Mouse (Mus musculus): ENCODE results near the gene Fabp6. TPM values are rescaled to one million over a fixed set of nuclear protein-coding genes. Genes with fewer than 3 reads are reported as not detected.

Fabp6 gene
- polyA plus RNA-seq (2015; fragmentation: Nextera tagmentation; extraction: Ambion mirVana): not detected in 2 replicates

DNA sequence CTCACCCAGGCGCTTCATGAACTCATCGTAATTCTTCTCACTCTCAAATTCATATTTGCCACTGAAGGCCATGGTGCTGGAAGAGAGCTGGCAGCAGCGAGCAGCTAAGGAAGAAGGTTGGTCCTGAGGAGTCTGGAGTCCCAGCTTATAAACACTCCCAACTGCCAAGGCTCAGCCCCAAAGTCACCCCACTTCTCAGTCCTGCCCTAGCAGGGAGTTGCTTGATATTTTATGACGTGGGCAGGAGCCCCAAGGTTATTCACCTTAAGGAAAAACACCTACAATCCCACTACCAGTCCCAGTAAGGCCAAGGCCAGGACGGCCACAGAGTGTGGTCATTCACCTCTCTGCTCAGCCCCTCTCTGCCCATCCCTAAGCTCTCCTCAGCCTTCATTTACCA is at the start of gene Fabp6:
Gene Fabp6, minus strand, starts transcription at position 101 of the 400 bp plus-strand sequence.
- Histone ChIP-seq H3K27me3 (no peaks in the 10 kb centered on the region), H3K4me2 (no peak within 1 kb of the TSS), H3K27ac (no peak within 1 kb of the TSS), H3K36me3 (no peaks in the 10 kb centered on the region), H3K4me1 (replicated peaks) (no peaks in the 10 kb centered on the region), H3K9me3 (replicated peaks) (no peaks in the 10 kb centered on the region), H3K4me3 (no peak within 1 kb of the TSS), H3K9ac (no peak within 1 kb of the TSS)
- WGBS: 81% methylated on average over 5 of the region's 5 CpGs
- ATAC-seq (replicated peaks; ENCODE audit: insufficient number of reproducible peaks, insufficient read depth, low FRiP score, low read depth): no peak

DNA sequence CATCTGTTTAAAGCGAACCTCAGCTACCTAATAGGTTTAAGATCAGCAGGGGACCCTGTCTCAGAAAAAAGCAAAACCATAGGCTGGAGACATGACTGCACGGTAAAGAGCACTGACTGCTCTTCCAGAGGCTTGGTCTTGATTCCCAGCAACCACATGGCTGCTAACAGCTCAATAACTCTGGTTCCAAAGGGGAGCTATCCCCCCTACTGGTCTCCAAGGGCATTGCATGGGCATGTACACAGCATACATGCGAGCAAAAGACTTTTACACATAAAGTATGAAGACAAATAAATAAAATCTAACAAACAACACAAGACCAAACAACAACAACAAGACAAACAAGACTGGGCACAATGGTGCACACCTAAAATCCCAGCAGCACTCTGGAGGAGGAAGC is 43.9 kb upstream of the Fabp6 start:
- H3K9me3 ChIP-seq (replicated peaks): no peaks in the 10 kb centered on the region
- 90% methylated on average over 3 of the region's 3 CpGs for WGBS
- no peak overlapping the region for H3K4me2 ChIP-seq
- no peak for ATAC-seq (replicated peaks; ENCODE audit: insufficient number of reproducible peaks, insufficient read depth, low FRiP score, low read depth)
- no peaks in the 10 kb centered on the region for H3K27me3 ChIP-seq
- H3K36me3 ChIP-seq: no peaks in the 10 kb centered on the region
- H3K27ac ChIP-seq: no peak overlapping the region
- no peak overlapping the region for H3K4me3 ChIP-seq
- no peak overlapping the region for H3K9ac ChIP-seq
- H3K4me1 ChIP-seq (replicated peaks): peaks cover 15% of the 10 kb centered on the region

DNA sequence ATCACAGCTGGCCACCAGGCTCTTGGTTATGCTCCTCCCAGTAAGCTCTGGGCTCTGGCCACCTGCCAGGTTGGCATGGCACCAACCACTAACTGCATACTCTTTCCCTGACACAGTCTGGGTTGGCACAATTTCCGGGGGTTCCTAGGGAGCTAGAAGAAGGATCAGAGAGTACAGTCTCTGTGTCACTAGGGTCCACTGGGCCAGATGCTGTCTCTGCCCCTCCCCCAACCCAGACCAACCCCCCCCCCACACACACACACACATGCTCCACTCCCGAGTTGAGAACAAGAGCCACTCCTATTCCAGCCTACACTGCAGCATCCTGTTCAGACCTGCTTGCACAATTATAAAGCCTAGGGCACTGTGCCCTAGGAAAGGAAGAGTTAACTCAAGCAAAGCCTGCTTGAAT is 41.8 kb upstream of the Fabp6 start:
- H3K9me3 ChIP-seq (replicated peaks): no peaks in the 10 kb centered on the region
- no peak overlapping the region for H3K9ac ChIP-seq
- H3K4me3 ChIP-seq: no peak overlapping the region
- no peaks in the 10 kb centered on the region for H3K27me3 ChIP-seq
- peak overlapping the region; percentile 60 for H3K27ac ChIP-seq
- 0 out of 2 replicates have a peak overlapping the region, but pooled peaks have one; percentile 9 for H3K4me2 ChIP-seq
- peak; percentile 86 for ATAC-seq (replicated peaks; ENCODE audit: insufficient number of reproducible peaks, insufficient read depth, low FRiP score, low read depth)
- H3K36me3 ChIP-seq: no peaks in the 10 kb centered on the region
- peaks cover 15% of the 10 kb centered on the region for H3K4me1 ChIP-seq (replicated peaks)
- 9% methylated on average over 2 of the region's 2 CpGs for WGBS

DNA sequence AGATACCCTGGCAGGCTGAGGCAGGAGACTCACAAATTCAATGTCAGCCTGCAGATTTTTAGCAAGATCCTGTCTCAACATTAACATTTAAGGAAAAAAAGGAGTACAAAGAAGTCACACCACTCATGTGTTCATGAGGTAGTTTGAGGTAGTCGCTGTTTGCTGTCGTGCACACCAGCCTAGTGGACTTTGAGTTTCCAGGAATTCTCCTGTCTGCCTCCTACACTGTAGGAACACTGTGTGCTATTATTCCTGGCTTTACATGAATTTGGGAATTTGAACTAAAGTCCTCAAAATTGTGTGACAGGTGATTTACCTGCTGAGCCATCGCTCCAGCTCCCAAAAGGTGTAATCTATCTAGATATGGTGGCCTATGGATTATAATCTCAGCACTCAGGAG is 37.1 kb upstream of the Fabp6 start:
- no peak overlapping the region for H3K27ac ChIP-seq
- ATAC-seq (replicated peaks; ENCODE audit: insufficient number of reproducible peaks, insufficient read depth, low FRiP score, low read depth): no peak
- no peak overlapping the region for H3K4me3 ChIP-seq
- H3K9me3 ChIP-seq (replicated peaks): no peaks in the 10 kb centered on the region
- 94% methylated on average over 3 of the region's 3 CpGs for WGBS
- no peak overlapping the region for H3K4me2 ChIP-seq
- no peak overlapping the region for H3K9ac ChIP-seq
- H3K4me1 ChIP-seq (replicated peaks): peaks cover 20% of the 10 kb centered on the region
- H3K27me3 ChIP-seq: no peaks in the 10 kb centered on the region
- no peaks in the 10 kb centered on the region for H3K36me3 ChIP-seq

DNA sequence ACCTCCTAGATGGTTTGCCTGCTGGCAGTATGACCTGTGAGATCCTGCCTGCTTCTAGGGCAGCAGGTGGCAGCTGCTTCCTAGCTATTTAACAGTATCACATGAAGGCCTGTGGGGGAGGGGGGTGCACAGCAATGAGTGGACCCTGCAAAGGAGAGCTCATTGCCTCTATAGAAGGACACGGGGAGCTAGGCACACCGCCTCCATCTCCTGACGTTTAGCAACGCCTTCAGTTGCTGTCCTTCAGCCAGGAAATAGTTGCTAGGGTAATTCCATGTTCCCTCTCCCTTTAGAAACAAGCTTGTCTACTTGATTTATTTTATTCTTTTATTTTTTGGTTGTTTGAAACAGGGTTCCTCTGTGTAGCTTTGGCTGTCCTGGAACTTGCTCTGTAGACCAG is 35.4 kb upstream of the Fabp6 start:
- no peaks in the 10 kb centered on the region for H3K9me3 ChIP-seq (replicated peaks)
- peaks cover 24% of the 10 kb centered on the region for H3K4me1 ChIP-seq (replicated peaks)
- no peak overlapping the region for H3K4me3 ChIP-seq
- H3K27ac ChIP-seq: no peak overlapping the region
- H3K4me2 ChIP-seq: no peak overlapping the region
- ATAC-seq (replicated peaks; ENCODE audit: insufficient number of reproducible peaks, insufficient read depth, low FRiP score, low read depth): no peak
- H3K36me3 ChIP-seq: no peaks in the 10 kb centered on the region
- 75% methylated on average over 4 of the region's 4 CpGs for WGBS
- H3K27me3 ChIP-seq: no peaks in the 10 kb centered on the region
- no peak overlapping the region for H3K9ac ChIP-seq

DNA sequence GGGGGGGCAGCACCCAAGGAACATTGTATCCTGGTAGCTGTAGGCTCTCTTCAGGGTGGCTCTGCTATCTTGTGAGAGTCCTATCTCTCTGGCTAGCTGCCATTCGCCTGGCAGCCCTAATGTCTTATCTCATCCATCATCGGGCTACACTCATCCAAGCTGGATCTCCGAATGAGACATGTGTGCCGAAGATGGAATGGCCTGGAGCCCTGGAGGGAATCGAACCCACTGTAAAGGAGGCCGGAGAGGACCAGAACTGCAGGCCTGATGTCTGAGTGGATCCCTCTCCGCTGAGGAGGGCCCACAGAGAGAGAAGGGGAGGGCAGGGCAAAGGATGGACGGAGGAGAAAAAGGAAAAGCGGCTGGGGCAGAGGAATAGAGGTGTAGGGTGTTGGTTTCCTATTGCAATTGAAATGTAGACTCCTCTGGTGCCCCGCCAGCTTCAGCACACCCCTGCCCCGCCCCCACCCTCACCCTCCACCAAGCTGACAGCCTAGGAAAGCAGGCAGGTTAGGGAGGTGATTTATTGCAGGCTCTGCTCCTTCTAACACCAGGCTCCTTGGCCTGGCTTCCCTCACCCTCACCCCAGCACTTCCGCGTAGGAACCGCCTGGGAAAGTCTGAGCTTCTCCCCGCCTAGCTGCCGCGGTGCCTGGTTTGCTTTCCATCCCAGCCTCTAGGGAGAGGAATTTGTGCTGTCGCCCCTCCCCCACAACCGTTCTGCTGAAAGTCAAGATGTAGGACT is 32.5 kb upstream of the Fabp6 start:
- H3K4me3 ChIP-seq: peak overlapping the region; percentile 27
- 15% methylated on average over 19 of the region's 19 CpGs for WGBS
- no peak overlapping the region for H3K9ac ChIP-seq
- H3K4me2 ChIP-seq: peak overlapping the region; percentile 51
- peaks cover 24% of the 10 kb centered on the region for H3K4me1 ChIP-seq (replicated peaks)
- no peaks in the 10 kb centered on the region for H3K27me3 ChIP-seq
- H3K27ac ChIP-seq: peak overlapping the region; percentile 82
- no peaks in the 10 kb centered on the region for H3K9me3 ChIP-seq (replicated peaks)
- ATAC-seq (replicated peaks; ENCODE audit: insufficient number of reproducible peaks, insufficient read depth, low FRiP score, low read depth): peak; percentile 77
- H3K36me3 ChIP-seq: no peaks in the 10 kb centered on the region

DNA sequence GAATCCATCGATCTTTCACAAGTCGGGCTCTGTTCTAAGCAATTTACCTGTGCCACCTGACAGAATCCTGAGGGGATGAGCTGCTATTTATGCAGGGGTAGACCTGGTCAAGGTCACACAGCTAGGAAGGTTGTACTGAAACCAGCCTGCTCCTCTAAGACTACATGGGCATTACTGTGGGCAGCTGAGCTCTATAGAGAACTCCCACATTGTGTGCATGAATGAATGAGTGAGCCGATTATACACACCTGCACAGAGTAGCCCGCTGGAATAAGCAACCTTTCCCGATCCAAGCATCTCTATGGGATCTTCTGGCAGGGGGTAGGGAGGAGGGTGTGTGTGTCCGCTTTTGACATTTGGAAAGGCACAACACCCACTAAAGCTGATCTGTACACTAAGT is 31.8 kb upstream of the Fabp6 start:
- no peaks in the 10 kb centered on the region for H3K9me3 ChIP-seq (replicated peaks)
- ATAC-seq (replicated peaks; ENCODE audit: insufficient number of reproducible peaks, insufficient read depth, low FRiP score, low read depth): no peak
- no peak overlapping the region for H3K9ac ChIP-seq
- peaks cover 24% of the 10 kb centered on the region for H3K4me1 ChIP-seq (replicated peaks)
- H3K4me2 ChIP-seq: no peak overlapping the region
- no peaks in the 10 kb centered on the region for H3K36me3 ChIP-seq
- WGBS: 69% methylated on average over 6 of the region's 6 CpGs
- H3K27ac ChIP-seq: peak overlapping the region; percentile 82
- H3K4me3 ChIP-seq: no peak overlapping the region
- no peaks in the 10 kb centered on the region for H3K27me3 ChIP-seq

DNA sequence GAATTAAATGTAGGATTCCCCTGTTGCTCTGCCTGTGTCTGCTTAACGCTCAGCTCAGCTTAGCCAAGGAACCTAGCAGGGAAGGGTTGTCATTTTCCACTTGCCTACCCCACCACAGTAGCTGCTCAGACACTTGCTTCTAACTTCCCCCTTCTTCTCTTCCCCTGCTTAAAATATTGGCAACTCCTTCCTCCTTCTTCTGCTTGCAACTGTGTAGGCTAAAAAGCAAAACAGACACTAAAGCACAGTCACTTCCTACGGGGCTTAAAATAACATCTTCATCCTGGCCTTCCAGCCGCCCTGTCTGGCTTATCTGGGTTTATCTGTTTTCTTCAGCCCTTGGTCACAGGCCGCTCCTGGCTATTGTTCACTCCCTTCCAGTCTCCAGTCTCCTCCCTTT is 31.2 kb upstream of the Fabp6 start:
- Histone ChIP-seq H3K9me3 (replicated peaks) (no peaks in the 10 kb centered on the region), H3K4me1 (replicated peaks) (peaks cover 24% of the 10 kb centered on the region), H3K36me3 (no peaks in the 10 kb centered on the region), H3K4me3 (no peak overlapping the region), H3K4me2 (no peak overlapping the region), H3K9ac (no peak overlapping the region), H3K27me3 (no peaks in the 10 kb centered on the region), H3K27ac (peak overlapping the region; percentile 39; the same call in 1 of the 2 replicates)
- 11% methylated on average over 4 of the region's 4 CpGs for WGBS
- ATAC-seq (replicated peaks; ENCODE audit: insufficient number of reproducible peaks, insufficient read depth, low FRiP score, low read depth): no peak

DNA sequence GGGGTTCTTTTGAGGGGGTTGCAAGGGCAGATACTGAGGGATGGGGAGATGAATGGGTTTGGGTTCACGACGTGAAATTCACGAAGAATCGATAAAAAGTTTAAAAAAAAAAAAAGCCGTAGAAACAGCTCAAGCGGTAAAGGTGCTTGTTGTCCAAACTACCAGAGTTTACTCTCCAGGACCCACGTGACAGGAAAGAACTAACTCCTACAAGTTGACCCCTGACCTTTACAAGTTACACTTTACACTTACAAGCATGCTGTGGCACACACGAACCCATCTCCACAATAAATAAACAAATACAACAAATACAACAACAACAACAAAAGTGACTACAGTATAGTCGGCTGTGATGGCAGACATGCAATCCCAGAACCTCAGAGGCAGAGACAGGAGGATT is 30.3 kb upstream of the Fabp6 start:
- ATAC-seq (replicated peaks; ENCODE audit: insufficient number of reproducible peaks, insufficient read depth, low FRiP score, low read depth): no peak
- Histone ChIP-seq H3K4me1 (replicated peaks) (peaks cover 32% of the 10 kb centered on the region), H3K27me3 (no peaks in the 10 kb centered on the region), H3K4me2 (no peak overlapping the region), H3K36me3 (no peaks in the 10 kb centered on the region), H3K4me3 (no peak overlapping the region), H3K27ac (no peak overlapping the region), H3K9ac (no peak overlapping the region), H3K9me3 (replicated peaks) (no peaks in the 10 kb centered on the region)
- WGBS: 85% methylated on average over 9 of the region's 9 CpGs

DNA sequence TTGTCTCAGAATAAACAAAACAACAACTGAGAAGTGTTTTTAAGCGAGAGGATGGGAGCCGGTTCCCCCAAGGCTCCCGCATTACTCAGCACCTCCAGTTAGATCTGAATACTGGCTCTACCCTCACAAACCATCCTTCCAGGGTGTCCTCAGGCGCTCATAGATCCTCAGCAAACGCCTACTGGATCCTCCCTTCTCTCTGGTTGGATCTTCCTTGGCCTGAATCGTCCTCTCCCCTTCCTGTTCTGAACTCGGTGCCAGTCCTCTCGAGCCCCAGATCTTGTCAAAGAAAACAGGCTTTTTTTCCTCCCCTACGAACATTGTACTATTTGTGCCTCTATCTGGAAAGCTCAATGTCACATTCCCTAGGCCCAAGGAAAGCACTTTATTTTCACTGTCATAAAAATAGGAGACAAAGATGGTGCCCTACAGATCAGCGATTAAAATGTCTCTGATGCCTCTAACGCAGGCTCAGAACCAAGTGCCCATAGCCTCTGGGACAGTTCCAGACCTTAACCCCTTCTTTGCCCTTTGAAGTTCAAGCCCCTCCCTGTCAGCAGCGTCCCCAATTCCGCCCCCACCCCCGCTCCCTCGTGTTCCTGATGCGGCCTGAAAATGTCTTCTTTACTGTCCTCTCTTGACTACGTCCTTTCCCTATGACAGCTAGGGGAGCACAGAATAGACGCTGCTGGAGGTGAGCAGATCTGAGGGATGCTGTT is 25.7 kb upstream of the Fabp6 start:
- Histone ChIP-seq H3K4me1 (replicated peaks) (peaks cover 17% of the 10 kb centered on the region), H3K9me3 (replicated peaks) (no peaks in the 10 kb centered on the region), H3K4me3 (peak overlapping the region; percentile 29; the same call in 1 of the 2 replicates), H3K4me2 (peak overlapping the region; percentile 61), H3K36me3 (no peaks in the 10 kb centered on the region), H3K27me3 (no peaks in the 10 kb centered on the region), H3K27ac (peak overlapping the region; percentile 46), H3K9ac (no peak overlapping the region)
- whole genome bisulfite sequencing: 35% methylated on average over 18 of the region's 18 CpGs
- no peak for ATAC-seq (replicated peaks; ENCODE audit: insufficient number of reproducible peaks, insufficient read depth, low FRiP score, low read depth)

DNA sequence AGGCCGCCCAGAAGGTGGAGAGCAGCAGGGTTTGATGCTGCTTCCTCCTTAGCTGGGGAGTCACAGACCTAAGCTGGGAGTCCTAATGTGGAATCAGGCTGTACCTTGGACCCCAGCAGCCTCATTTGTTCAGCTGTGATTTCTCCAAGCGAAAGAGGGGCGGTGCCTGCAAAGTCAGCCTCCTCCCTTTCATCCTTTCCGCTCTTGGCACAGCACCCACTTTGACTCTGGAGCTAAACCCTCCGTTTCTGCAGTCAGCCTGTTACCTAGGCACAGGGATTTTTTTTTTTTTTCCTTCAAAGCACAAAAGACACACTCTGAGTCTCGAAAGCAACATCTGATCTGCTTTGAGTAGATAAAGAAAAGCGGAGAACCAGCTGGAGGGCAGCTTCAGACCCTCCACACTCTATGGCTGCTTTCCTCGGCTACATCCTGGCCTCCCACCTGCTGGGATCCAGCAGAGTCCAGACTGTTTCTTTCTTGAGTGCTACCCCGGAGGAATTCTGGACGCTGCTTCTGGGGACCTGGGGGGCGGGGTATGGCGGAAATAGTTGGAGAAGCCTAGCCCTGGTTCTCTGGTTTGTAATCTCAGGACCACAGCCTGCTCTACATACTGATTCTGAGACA is 25.1 kb upstream of the Fabp6 start:
- 11% methylated on average over 12 of the region's 12 CpGs for WGBS
- Histone ChIP-seq H3K4me1 (replicated peaks) (peaks cover 17% of the 10 kb centered on the region), H3K9ac (peak overlapping the region; percentile 3; the same call in 1 of the 2 replicates), H3K4me2 (peak overlapping the region; percentile 61), H3K36me3 (no peaks in the 10 kb centered on the region), H3K27me3 (no peaks in the 10 kb centered on the region), H3K4me3 (peak overlapping the region; percentile 29), H3K27ac (peak overlapping the region; percentile 46), H3K9me3 (replicated peaks) (no peaks in the 10 kb centered on the region)
- ATAC-seq (replicated peaks; ENCODE audit: insufficient number of reproducible peaks, insufficient read depth, low FRiP score, low read depth): no peak
